Comparison of ENCODE assay signal across 9 mouse cellular contexts in the genomic region with DNA sequence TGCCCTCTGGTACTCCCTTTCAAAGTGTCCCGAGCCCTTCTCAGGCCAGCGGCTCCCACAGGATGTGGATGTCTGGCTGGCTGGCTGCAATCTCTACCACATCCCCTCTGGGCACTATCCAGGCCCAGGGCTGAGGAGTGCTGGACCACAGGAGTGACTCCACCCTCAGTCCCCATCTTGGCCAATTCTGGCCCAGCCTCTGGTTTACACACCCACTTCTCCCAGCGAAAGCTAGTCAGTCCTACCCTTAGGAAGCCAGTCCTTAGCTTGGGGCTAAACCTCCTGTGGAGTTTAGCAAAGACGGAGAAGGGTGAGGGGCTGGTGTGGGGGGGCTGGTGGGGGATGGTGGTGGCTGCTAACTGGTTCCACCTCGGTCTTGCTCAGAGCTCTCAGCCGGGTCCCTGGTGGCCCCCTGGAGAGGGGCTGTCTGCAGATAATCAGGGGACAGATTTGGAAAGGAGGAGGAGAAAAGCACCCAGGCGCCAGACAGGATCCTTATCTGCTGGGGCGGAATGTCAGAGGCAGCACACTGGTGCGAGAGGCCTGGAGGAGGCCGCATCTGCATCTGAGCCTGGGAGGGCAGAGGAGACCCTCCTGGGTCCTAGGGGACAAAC. TPM values are rescaled to one million over a fixed set of nuclear protein-coding genes. Genes with fewer than 3 reads are reported as not detected.
DNase-seq lines count a peak whose midpoint lies in the region; ATAC-seq lines count a peak whose summit lies in the region.
"Had no signal": no experiment of that assay in that cellular context is flagged by ENCODE, and none has a peak within 500 bp of the region (broad histone marks: within the 10 kb centered on the region; RNA-seq: fewer than 3 reads in every experiment).

No protein-coding gene starts in this region.

- peaks cover 43% of the 10 kb centered on the region for H3K27me3 ChIP-seq in liver, embryonic 13.5 days

- H3K36me3 ChIP-seq in liver, embryonic 13.5 days, result no peaks in the 10 kb centered on the region

- ATAC-seq in liver, embryonic 13.5 days (ENCODE audit: low read depth), result no peak

- H3K9me3 ChIP-seq in liver, embryonic 13.5 days (replicated peaks), result no peaks in the 10 kb centered on the region

- no peak overlapping the region for H3K4me3 ChIP-seq in liver, embryonic 13.5 days (replicated peaks)

- intact Hi-C loops in left cerebral cortex, postnatal 4 days (cut with DNase I), result no loop called here

- H3K9ac ChIP-seq in liver, embryonic 13.5 days, result no peak overlapping the region

- peaks cover 31% of the 10 kb centered on the region for H3K4me1 ChIP-seq in liver, embryonic 13.5 days (replicated peaks)

- WGBS in liver, embryonic 13.5 days (ENCODE audit: insufficient replicate concordance), result 4% methylated on average over 10 of the region's 10 CpGs

- H3K4me2 ChIP-seq in liver, embryonic 13.5 days, result no peak overlapping the region

- peak; percentile 65 for DNase-seq in embryo, embryonic 9.5 days (ENCODE audit: extremely low spot score)
- DNase-seq in embryo, embryonic 11 days, result no peak
- DNase-seq in 3T3-L1 (ENCODE audit: low read depth, low spot score), result peak; percentile 97
- peak; percentile 69 to 73 for DNase-seq in heart, adult 9 months (ENCODE audit: low spot score in 2 of 2)
- no peak for DNase-seq in liver, embryonic 13.5 days
- no peak for DNase-seq in left cerebral cortex, postnatal 4 days
- no peak for DNase-seq in urinary bladder, postnatal 10 days (ENCODE audit: low spot score)
- DNase-seq in natural killer cell, adult 2 months (ENCODE audit: low spot score in 2 of 2), result no peak

- peak overlapping the region; percentile 34; the same call in 1 of the 2 replicates for H3K27ac ChIP-seq in liver, embryonic 13.5 days
- H3K27ac ChIP-seq: macrophage had no signal

RNA-seq across cellular contexts. Expression of gene Unc5b, which starts 16.8 kb away (rescaled TPM):
- 0.45 and 0.52 TPM in 2 replicates for polyA plus RNA-seq in liver, embryonic 13.5 days (2015; fragmentation: Nextera tagmentation; extraction: Ambion mirVana)
- total RNA-seq in left cerebral cortex, postnatal 4 days (2021), result 1 to 10 TPM; 7.2 to 9.1 TPM

Comparison
In these comparisons a context has a peak if more than half of its experiments do, and no peak if none do; other contexts are left out.
1. DNase-seq: peak in embryo, embryonic 9.5 days (single experiment), 3T3-L1 (single experiment) and heart, adult 9 months (2 of 2); none in embryo, embryonic 11 days (single experiment), liver, embryonic 13.5 days (single experiment), left cerebral cortex, postnatal 4 days (single experiment), urinary bladder, postnatal 10 days (single experiment) and natural killer cell, adult 2 months (0 of 2).